Mouse (Mus musculus) CD4-positive naive resting alpha-beta T cell, adult 76 days (primary cell): ENCODE results near the gene Hspb2. TPM values are rescaled to one million over a fixed set of nuclear protein-coding genes. Genes with fewer than 3 reads are reported as not detected.

Experiments
- total RNA-seq: library from RNA; stranded (reverse); gene quantifications from one replicate; pipeline ENCODE4 v1.2.4, GENCODE M21; 2023

The Hspb2 gene
- not detected for total RNA-seq

GRCm38 (mm10) chr9:50752054-50752602 is at the start of gene Hspb2:
TSS of gene Hspb2 (minus strand) at chr9:50752354.

GRCm38 (mm10) chr9:50774991-50775612 is 22.9 kb upstream of the Hspb2 start, which contains the start of the genes Alg9 and 1110032A03Rik:
TSS of gene Alg9 (plus strand) at chr9:50775019.
TSS of gene 1110032A03Rik (minus strand) at chr9:50775520.

GRCm38 (mm10) chr9:50768107-50769002 is 16.2 kb upstream of the Hspb2 start, which contains the start of gene Fdxacb1:
TSS of gene Fdxacb1 (plus strand) at chr9:50768236.

GRCm38 (mm10) chr9:50751323-50751722 is 831 bp downstream of the Hspb2 start, which contains the start of gene Cryab:
TSS of gene Cryab (plus strand) at chr9:50751325.

GRCm38 (mm10) chr9:50746214-50746677 is 5.9 kb downstream of the Hspb2 start, which contains the start of gene 2310030G06Rik:
TSS of gene 2310030G06Rik (minus strand) at chr9:50746536.

GRCm38 (mm10) chr9:50738914-50739870 is 13.0 kb downstream of the Hspb2 start, which contains the start of gene Dixdc1:
TSS of gene Dixdc1 (minus strand) at chr9:50739517.

Other genes with a start within 250 kb of the Hspb2 start
- gene Pts, start 223.6 kb downstream of the Hspb2 start, total RNA-seq, result 40.5 TPM
- 2.3 TPM for gene Il18, start 197.5 kb downstream of the Hspb2 start, total RNA-seq
- gene Bco2, start 197.2 kb downstream of the Hspb2 start, total RNA-seq, result not detected
- not detected for gene Tex12, start 191.0 kb downstream of the Hspb2 start, total RNA-seq
- 52.9 TPM for gene Sdhd, start 148.5 kb downstream of the Hspb2 start, total RNA-seq
- gene Timm8b, start 148.4 kb downstream of the Hspb2 start, total RNA-seq, result 42.6 TPM
- gene Pih1d2, start 135.0 kb downstream of the Hspb2 start, total RNA-seq, result 1.7 TPM
- 32.5 TPM for gene Nkapd1, start 134.9 kb downstream of the Hspb2 start, total RNA-seq
- 27.2 TPM for gene Dlat, start 92.6 kb downstream of the Hspb2 start, total RNA-seq
- gene Dixdc1, start 12.8 kb downstream of the Hspb2 start, total RNA-seq, result not detected
- not detected for gene 2310030G06Rik, start 5.8 kb downstream of the Hspb2 start, total RNA-seq
- not detected for gene Cryab, start 1.0 kb downstream of the Hspb2 start, total RNA-seq
- gene Fdxacb1, start 15.9 kb upstream of the Hspb2 start, total RNA-seq, result 7.9 TPM
- gene Alg9, start 22.7 kb upstream of the Hspb2 start, total RNA-seq, result 20.2 TPM
- 11.1 TPM for gene 1110032A03Rik, start 23.2 kb upstream of the Hspb2 start, total RNA-seq
- 68.4 TPM for gene Ppp2r1b, start 92.9 kb upstream of the Hspb2 start, total RNA-seq